Mouse (Mus musculus) embryonic facial prominence, embryonic 13.5 days (tissue): ENCODE measurements around the gene Pyroxd2. TPM values are rescaled to one million over a fixed set of nuclear protein-coding genes. Genes with fewer than 3 reads are reported as not detected.
"Not testable (repeated sequence)": the region's sequence is repeated elsewhere in the genome, so short reads cannot be mapped to it uniquely, and the experiment has no call there.

Source experiments
- ATAC-seq: fragments of 200-750 bp; cut with Nextera tagmentation; 2 replicates; pipeline ENCODE4 v1.8.0; 2017; ENCODE audit warnings: low read depth; ENCODE audit not compliant: insufficient number of reproducible peaks, insufficient read depth, low FRiP score, low TSS enrichment
- H3K27ac ChIP-seq: fragments of 300-500 bp; sonication (generic); 2 replicates; pipeline ENCODE4 v1.5.1; 2015; ENCODE audit warnings: moderate library complexity, mild to moderate bottlenecking, inconsistent platforms
- H3K27me3 ChIP-seq: fragments of 300-500 bp; sonication (generic); 2 replicates; pipeline ENCODE4 v1.6.1; 2015; ENCODE audit warnings: mild to moderate bottlenecking, inconsistent platforms
- H3K36me3 ChIP-seq: fragments of 300-500 bp; sonication (generic); 2 replicates; pipeline ENCODE4 v1.6.1; 2015; ENCODE audit warnings: mild to moderate bottlenecking, inconsistent platforms
- H3K4me1 ChIP-seq: fragments of 300-500 bp; sonication (generic); 2 replicates; pipeline ENCODE4 v1.6.1; 2015; ENCODE audit warnings: inconsistent platforms
- H3K4me2 ChIP-seq: fragments of 300-500 bp; sonication (generic); 2 replicates; pipeline ENCODE4 v1.6.1; 2015; ENCODE audit warnings: moderate library complexity, mild to moderate bottlenecking, inconsistent platforms
- H3K4me3 ChIP-seq: fragments of 300-500 bp; sonication (generic); 2 replicates; pipeline ENCODE4 v1.5.1; 2015; ENCODE audit warnings: mild to moderate bottlenecking, inconsistent platforms
- H3K9ac ChIP-seq: fragments of 300-500 bp; sonication (generic); 2 replicates; pipeline ENCODE4 v1.6.1; 2015; ENCODE audit warnings: mild to moderate bottlenecking, inconsistent platforms
- H3K9me3 ChIP-seq: fragments of 300-500 bp; sonication (generic); 2 replicates; pipeline ENCODE4 v1.6.1; 2016; ENCODE audit warnings: inconsistent platforms
- WGBS: fragments of 180-500 bp; shearing (Covaris S2); methylation state at CpG from one replicate; pipeline ENCODE4 v1.1.7; 2015; ENCODE audit warnings: mixed read lengths; 5-methylcytosine and 5-hydroxymethylcytosine counted together
- polyA plus RNA-seq: library from polyadenylated mRNA; unstranded; fragments of >200 nt; fragmentation: Nextera tagmentation; extraction: Ambion mirVana; gene quantifications from 2 replicates; pipeline ENCODE4 v1.2.1, GENCODE M21; 2015

Pyroxd2 gene
- polyA plus RNA-seq, result 1.8 and 2.0 TPM in 2 replicates

GRCm38 (mm10) chr19:42752363-42752931 is at the start of gene Pyroxd2:
Pyroxd2 (minus strand) TSS chr19:42752775.
- 1% methylated on average over 22 of the region's 22 CpGs for WGBS
- Histone ChIP-seq H3K36me3 (no peaks in the 10 kb centered on the region), H3K27me3 (no peaks in the 10 kb centered on the region), H3K9ac (peak within 1 kb of the TSS; percentile 74), H3K4me3 (peak within 1 kb of the TSS; percentile 42), H3K4me2 (peak within 1 kb of the TSS; percentile 66), H3K9me3 (no peaks in the 10 kb centered on the region), H3K27ac (peak within 1 kb of the TSS; percentile 78), H3K4me1 (peaks cover 49% of the 10 kb centered on the region)
- peak; percentile 73 for ATAC-seq

- WGBS, result 65% methylated on average over 2 of the region's 2 CpGs
- Histone ChIP-seq H3K36me3 (no peaks in the 10 kb centered on the region), H3K27ac (no peak overlapping the region)
Observed at GRCm38 (mm10) chr19:42797866-42798265, 45.3 kb upstream of the Pyroxd2 start.

GRCm38 (mm10) chr19:42795801-42796200 is 43.2 kb upstream of the Pyroxd2 start:
- Histone ChIP-seq H3K27me3 (0 out of 2 replicates have a peak, but pooled peaks cover 3% of the 10 kb centered on the region), H3K9ac (no peak overlapping the region), H3K36me3 (no peaks in the 10 kb centered on the region), H3K4me3 (peak overlapping the region; percentile 41), H3K4me1 (peaks cover 26% of the 10 kb centered on the region), H3K9me3 (no peaks in the 10 kb centered on the region), H3K27ac (no peak overlapping the region; the same call in 1 of the 2 replicates), H3K4me2 (peak overlapping the region; percentile 72)
- no peak for ATAC-seq
- WGBS, result 15% methylated on average over 9 of the region's 9 CpGs

More at GRCm38 (mm10) chr19:42797866-42798265, 45.3 kb upstream of the Pyroxd2 start:
- H3K4me1 ChIP-seq, result peaks cover 26% of the 10 kb centered on the region
- H3K9ac ChIP-seq, result no peak overlapping the region
- no peak for ATAC-seq
- H3K4me2 ChIP-seq, result no peak overlapping the region
- no peak overlapping the region for H3K4me3 ChIP-seq
- no peaks in the 10 kb centered on the region for H3K27me3 ChIP-seq
- H3K9me3 ChIP-seq, result no peaks in the 10 kb centered on the region

- H3K27me3 ChIP-seq, result 0 out of 2 replicates have a peak, but pooled peaks cover 3% of the 10 kb centered on the region
- ATAC-seq, result peak; percentile 49; the same call in 1 of the 2 replicates
Observed at GRCm38 (mm10) chr19:42794914-42795613, 42.5 kb upstream of the Pyroxd2 start.

GRCm38 (mm10) chr19:42788311-42788710 is 35.7 kb upstream of the Pyroxd2 start:
- Histone ChIP-seq H3K4me2 (no peak overlapping the region), H3K27ac (no peak overlapping the region), H3K4me3 (no peak overlapping the region), H3K27me3 (peaks cover 11% of the 10 kb centered on the region; the same call in 1 of the 2 replicates), H3K9ac (no peak overlapping the region), H3K4me1 (0 out of 2 replicates have a peak, but pooled peaks cover 3% of the 10 kb centered on the region), H3K36me3 (peaks cover 4% of the 10 kb centered on the region; the same call in 1 of the 2 replicates), H3K9me3 (no peaks in the 10 kb centered on the region)
- WGBS, result 63% methylated on average over 5 of the region's 5 CpGs
- no peak for ATAC-seq

More at GRCm38 (mm10) chr19:42794914-42795613, 42.5 kb upstream of the Pyroxd2 start:
- H3K4me3 ChIP-seq, result peak overlapping the region; percentile 41
- no peaks in the 10 kb centered on the region for H3K36me3 ChIP-seq
- WGBS, result 2% methylated on average over 31 of the region's 31 CpGs
- peaks cover 26% of the 10 kb centered on the region for H3K4me1 ChIP-seq
- peak overlapping the region; percentile 72 for H3K4me2 ChIP-seq
- no peaks in the 10 kb centered on the region for H3K9me3 ChIP-seq
- peak overlapping the region; percentile 61 for H3K9ac ChIP-seq
- 0 out of 2 replicates have a peak overlapping the region, but pooled peaks have one; percentile 39 for H3K27ac ChIP-seq

- ATAC-seq, result no peak
- Histone ChIP-seq H3K27ac (peak overlapping the region; percentile 33; the same call in 1 of the 2 replicates), H3K4me2 (no peak overlapping the region), H3K9ac (no peak overlapping the region), H3K36me3 (peaks cover 4% of the 10 kb centered on the region; the same call in 1 of the 2 replicates), H3K4me3 (no peak overlapping the region), H3K27me3 (peaks cover 8% of the 10 kb centered on the region; the same call in 1 of the 2 replicates), H3K9me3 (no peaks in the 10 kb centered on the region), H3K4me1 (0 out of 2 replicates have a peak, but pooled peaks cover 3% of the 10 kb centered on the region)
- WGBS, result 54% methylated on average over 8 of the region's 8 CpGs
Observed at GRCm38 (mm10) chr19:42785562-42786220, 33.1 kb upstream of the Pyroxd2 start.

GRCm38 (mm10) chr19:42785129-42785528 is 32.6 kb upstream of the Pyroxd2 start:
- no peak for ATAC-seq
- Histone ChIP-seq H3K27me3 (peaks cover 8% of the 10 kb centered on the region; the same call in 1 of the 2 replicates), H3K9me3 (no peaks in the 10 kb centered on the region), H3K36me3 (peaks cover 4% of the 10 kb centered on the region; the same call in 1 of the 2 replicates), H3K4me1 (peaks cover 3% of the 10 kb centered on the region; the same call in 1 of the 2 replicates), H3K4me2 (no peak overlapping the region), H3K4me3 (no peak overlapping the region), H3K9ac (no peak overlapping the region), H3K27ac (no peak overlapping the region)
- 40% methylated on average over 2 of the region's 2 CpGs for WGBS

- WGBS, result 41% methylated on average over 7 of the region's 7 CpGs
- peak overlapping the region; percentile 69 for H3K4me2 ChIP-seq
- H3K9ac ChIP-seq, result peak overlapping the region; percentile 77
- H3K27me3 ChIP-seq, H3K9me3 ChIP-seq, ATAC-seq, H3K36me3 ChIP-seq: not testable (repeated sequence)
- H3K4me1 ChIP-seq, result peaks cover 10% of the 10 kb centered on the region
- peak overlapping the region; percentile 89 for H3K27ac ChIP-seq
- H3K4me3 ChIP-seq, result peak overlapping the region; percentile 64
Observed at GRCm38 (mm10) chr19:42780156-42780538, 27.6 kb upstream of the Pyroxd2 start.

GRCm38 (mm10) chr19:42779531-42780155 is 27.1 kb upstream of the Pyroxd2 start, which contains the start of gene Hps1:
Hps1 (minus strand) TSS chr19:42779978.
- H3K9me3 ChIP-seq, result no peaks in the 10 kb centered on the region
- peak within 1 kb of the TSS; percentile 69 for H3K4me2 ChIP-seq
- peak within 1 kb of the TSS; percentile 89 for H3K27ac ChIP-seq
- ATAC-seq, result peak; percentile 91
- no peaks in the 10 kb centered on the region for H3K27me3 ChIP-seq
- H3K4me3 ChIP-seq, result peak within 1 kb of the TSS; percentile 64
- H3K36me3 ChIP-seq, result no peaks in the 10 kb centered on the region
- H3K9ac ChIP-seq, result peak within 1 kb of the TSS; percentile 77
- peaks cover 10% of the 10 kb centered on the region for H3K4me1 ChIP-seq
- under 1% methylated on average over 43 of the region's 43 CpGs for WGBS

- H3K4me3 ChIP-seq, result no peak overlapping the region
- no peak overlapping the region for H3K4me2 ChIP-seq
- no peak for ATAC-seq
- WGBS, result 79% methylated on average over 5 of the region's 5 CpGs
- no peak overlapping the region for H3K27ac ChIP-seq
- H3K9me3 ChIP-seq, result no peaks in the 10 kb centered on the region
- H3K4me1 ChIP-seq, result peaks cover 10% of the 10 kb centered on the region
- 0 out of 2 replicates have a peak, but pooled peaks cover 3% of the 10 kb centered on the region for H3K36me3 ChIP-seq
- no peaks in the 10 kb centered on the region for H3K27me3 ChIP-seq
- H3K9ac ChIP-seq, result no peak overlapping the region
Observed at GRCm38 (mm10) chr19:42777801-42778200, 25.2 kb upstream of the Pyroxd2 start.

GRCm38 (mm10) chr19:42776813-42777212 is 24.2 kb upstream of the Pyroxd2 start:
- no peak for ATAC-seq
- Histone ChIP-seq H3K27ac (no peak overlapping the region), H3K9me3 (no peaks in the 10 kb centered on the region), H3K4me3 (no peak overlapping the region), H3K27me3 (no peaks in the 10 kb centered on the region), H3K36me3 (0 out of 2 replicates have a peak, but pooled peaks cover 3% of the 10 kb centered on the region), H3K4me1 (peaks cover 10% of the 10 kb centered on the region), H3K4me2 (no peak overlapping the region), H3K9ac (no peak overlapping the region)
- 97% methylated on average over 1 of the region's 1 CpGs for WGBS
